Mouse (Mus musculus) liver, embryonic 11.5 days (tissue): ENCODE measurements around the gene Adk. TPM values are rescaled to one million over a fixed set of nuclear protein-coding genes. Genes with fewer than 3 reads are reported as not detected.

Experiments
- ATAC-seq: fragments of 200-750 bp; cut with Nextera tagmentation; replicated peaks from 2 replicates; pipeline ENCODE4 v1.8.0; 2017; ENCODE audit warnings: moderate number of reproducible peaks, mild to moderate bottlenecking, moderate TSS enrichment, moderate library complexity; ENCODE audit not compliant: low FRiP score
- DNase-seq: peaks from one replicate; pipeline ENCODE4 v3.0.0-alpha.2; 2017; ENCODE audit warnings: low spot score
- H3K27ac ChIP-seq: fragments of 300-500 bp; sonication (generic); 2 replicates; pipeline ENCODE4 v1.5.1; 2014; ENCODE audit warnings: mild to moderate bottlenecking, low read depth, low read length, control low read depth
- H3K27me3 ChIP-seq: fragments of 300-500 bp; sonication (generic); replicated peaks from 2 replicates; pipeline ENCODE4 v1.6.1; 2014; ENCODE audit warnings: low read length, mixed read lengths; ENCODE audit not compliant: control insufficient read depth, insufficient read depth
- H3K36me3 ChIP-seq: fragments of 300-500 bp; sonication (generic); 2 replicates; pipeline ENCODE4 v1.6.1; 2014; ENCODE audit warnings: mild to moderate bottlenecking, low read length, moderate library complexity, mixed read lengths; ENCODE audit not compliant: control insufficient read depth, insufficient read depth
- H3K4me1 ChIP-seq: fragments of 300-500 bp; sonication (generic); replicated peaks from 2 replicates; pipeline ENCODE4 v1.6.1; 2014; ENCODE audit warnings: low read length, mixed read lengths; ENCODE audit not compliant: control insufficient read depth, insufficient read depth
- H3K4me2 ChIP-seq: fragments of 300-500 bp; sonication (generic); 2 replicates; pipeline ENCODE4 v1.6.1; 2014; ENCODE audit warnings: mild to moderate bottlenecking, control low read depth, moderate library complexity
- H3K4me3 ChIP-seq: fragments of 300-500 bp; sonication (generic); 2 replicates; pipeline ENCODE4 v1.5.1; 2014; ENCODE audit warnings: low read depth, low read length, control low read depth
- H3K9ac ChIP-seq: fragments of 300-500 bp; sonication (generic); 2 replicates; pipeline ENCODE4 v1.6.1; 2014; ENCODE audit warnings: low read depth, low read length, control low read depth
- H3K9me3 ChIP-seq: fragments of 300-500 bp; sonication (generic); 2 replicates; pipeline ENCODE4 v1.6.1; 2016; ENCODE audit warnings: low read length, inconsistent platforms, mixed read lengths; ENCODE audit not compliant: control insufficient read depth
- WGBS: fragments of 180-500 bp; shearing (Covaris S2); extraction: QIAGEN DNeasy Blood & Tissue Kit; methylation state at CpG from one replicate; pipeline ENCODE4 v1.1.7; 2014; 5-methylcytosine and 5-hydroxymethylcytosine counted together
- polyA plus RNA-seq: library from polyadenylated mRNA; unstranded; fragments of >200 nt; fragmentation: Nextera tagmentation; extraction: Ambion mirVana; gene quantifications from 2 replicates; pipeline ENCODE4 v1.2.1, GENCODE M21; 2014

Adk gene
- polyA plus RNA-seq, 1 experiment from 2014 or later: 253 TPM

- DNase-seq: no peak
- Histone ChIP-seq H3K4me2 (no peak overlapping the region), H3K4me3 (no peak overlapping the region), H3K27ac (no peak overlapping the region), H3K4me1 (no peaks in the 10 kb centered on the region), H3K27me3 (no peaks in the 10 kb centered on the region), H3K9ac (no peak overlapping the region), H3K9me3 (no peaks in the 10 kb centered on the region), H3K36me3 (peaks cover 4% of the 10 kb centered on the region; the same call in 1 of the 2 replicates)
- ATAC-seq: no peak
- 76% methylated on average over 10 of the region's 10 CpGs for WGBS
Observed at GRCm38 (mm10) chr14:21441772-21442533, 389.6 kb downstream of the Adk start.

DNA sequence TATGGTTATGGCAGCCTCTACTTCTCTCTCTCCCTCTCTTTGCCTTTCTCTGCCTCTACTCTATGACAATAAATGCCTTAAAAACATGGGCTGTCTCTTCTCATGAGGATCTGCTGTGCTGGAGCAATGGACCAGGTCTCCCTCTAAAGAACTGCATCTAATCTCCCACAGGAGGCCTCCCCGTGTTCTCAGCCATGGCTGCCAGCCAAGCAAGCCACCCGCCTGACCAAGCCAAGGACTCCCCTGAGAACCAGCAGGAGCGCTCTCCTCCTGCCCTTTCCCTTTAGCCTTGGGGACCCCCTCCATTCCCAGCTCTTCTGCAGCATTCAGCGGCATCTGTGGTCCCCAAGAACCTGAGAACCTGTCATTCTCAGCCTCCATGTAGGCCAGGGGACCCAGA is 400.2 kb downstream of the Adk start:
- ATAC-seq: no peak
- H3K27ac ChIP-seq: no peak overlapping the region
- no peak for DNase-seq
- no peaks in the 10 kb centered on the region for H3K4me1 ChIP-seq
- no peak overlapping the region for H3K4me3 ChIP-seq
- H3K27me3 ChIP-seq: no peaks in the 10 kb centered on the region
- no peaks in the 10 kb centered on the region for H3K9me3 ChIP-seq
- no peak overlapping the region for H3K9ac ChIP-seq
- no peak overlapping the region for H3K4me2 ChIP-seq
- WGBS: 76% methylated on average over 4 of the region's 4 CpGs
- H3K36me3 ChIP-seq: no peaks in the 10 kb centered on the region

DNA sequence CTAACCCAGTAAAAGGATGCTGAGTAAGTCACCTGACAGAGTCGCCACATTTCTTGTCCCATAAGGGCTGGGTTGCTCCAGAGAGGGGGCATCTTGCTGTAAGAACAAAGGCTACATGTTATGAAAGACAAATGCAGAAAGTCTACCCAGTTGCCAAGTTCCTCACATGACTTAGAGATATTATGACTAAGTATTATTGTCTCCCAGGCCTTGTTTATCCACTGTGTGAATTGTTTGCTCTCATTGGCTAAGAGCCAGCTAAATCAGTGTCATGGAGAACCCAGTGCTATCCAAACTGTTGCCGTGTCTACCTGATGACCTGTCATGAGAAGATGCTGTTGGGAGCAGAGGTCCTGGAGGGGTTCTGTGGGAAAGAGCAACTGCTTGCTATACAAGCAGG is 401.5 kb downstream of the Adk start:
- H3K4me2 ChIP-seq: no peak overlapping the region
- no peak for ATAC-seq

GRCm38 (mm10) chr14:21455654-21456350 is 403.4 kb downstream of the Adk start:
- Histone ChIP-seq H3K27me3 (no peaks in the 10 kb centered on the region; the same call in 1 of the 2 replicates), H3K9me3 (no peaks in the 10 kb centered on the region), H3K4me2 (no peak overlapping the region), H3K27ac (no peak overlapping the region), H3K4me3 (no peak overlapping the region), H3K4me1 (no peaks in the 10 kb centered on the region), H3K9ac (no peak overlapping the region), H3K36me3 (no peaks in the 10 kb centered on the region)
- DNase-seq: no peak
- ATAC-seq: no peak
- 81% methylated on average over 7 of the region's 7 CpGs for WGBS

More for the DNA sequence above, 401.5 kb downstream of the Adk start:
- Histone ChIP-seq H3K27me3 (no peaks in the 10 kb centered on the region), H3K9ac (no peak overlapping the region), H3K27ac (no peak overlapping the region), H3K4me3 (no peak overlapping the region), H3K9me3 (no peaks in the 10 kb centered on the region), H3K36me3 (no peaks in the 10 kb centered on the region), H3K4me1 (no peaks in the 10 kb centered on the region)
- 83% methylated on average over 2 of the region's 2 CpGs for WGBS
- no peak for DNase-seq

DNA sequence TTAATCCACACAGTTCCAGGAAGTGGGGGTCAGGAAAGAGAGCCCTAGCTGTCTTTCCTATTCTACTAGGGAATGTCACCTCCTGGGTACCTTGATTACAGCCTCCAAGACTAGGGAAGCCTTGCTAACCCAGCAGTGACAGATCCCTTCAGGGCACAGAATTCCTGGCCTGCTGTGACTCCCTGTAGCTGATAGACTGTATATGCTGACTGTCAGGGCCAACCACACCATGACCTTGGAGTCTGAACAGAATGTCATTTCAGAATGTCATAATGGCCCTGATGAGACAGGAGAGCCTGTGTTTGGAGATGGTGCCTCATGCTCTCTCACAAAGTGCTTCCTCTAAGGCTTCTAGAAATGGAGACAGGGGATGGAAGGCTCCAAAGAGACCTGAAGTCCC is 404.2 kb downstream of the Adk start:
- Histone ChIP-seq H3K4me1 (no peaks in the 10 kb centered on the region), H3K4me2 (no peak overlapping the region), H3K27ac (no peak overlapping the region), H3K27me3 (no peaks in the 10 kb centered on the region; the same call in 1 of the 2 replicates), H3K9me3 (no peaks in the 10 kb centered on the region), H3K9ac (no peak overlapping the region), H3K4me3 (no peak overlapping the region), H3K36me3 (no peaks in the 10 kb centered on the region)
- no peak for DNase-seq
- ATAC-seq: no peak

GRCm38 (mm10) chr14:21457876-21458275 is 405.5 kb downstream of the Adk start:
- Histone ChIP-seq H3K4me2 (no peak overlapping the region), H3K27me3 (no peaks in the 10 kb centered on the region; the same call in 1 of the 2 replicates), H3K9me3 (no peaks in the 10 kb centered on the region), H3K4me3 (no peak overlapping the region), H3K9ac (no peak overlapping the region), H3K36me3 (no peaks in the 10 kb centered on the region), H3K4me1 (no peaks in the 10 kb centered on the region), H3K27ac (no peak overlapping the region)
- WGBS: 80% methylated on average over 5 of the region's 5 CpGs
- no peak for ATAC-seq
- no peak for DNase-seq

GRCm38 (mm10) chr14:21458696-21459095 is 406.3 kb downstream of the Adk start:
- H3K27me3 ChIP-seq: no peaks in the 10 kb centered on the region; the same call in 1 of the 2 replicates
- 74% methylated on average over 7 of the region's 7 CpGs for WGBS
- H3K4me1 ChIP-seq: no peaks in the 10 kb centered on the region
- no peak for DNase-seq
- ATAC-seq: no peak
- no peaks in the 10 kb centered on the region for H3K9me3 ChIP-seq
- no peak overlapping the region for H3K9ac ChIP-seq
- no peak overlapping the region for H3K4me3 ChIP-seq
- no peaks in the 10 kb centered on the region for H3K36me3 ChIP-seq
- H3K27ac ChIP-seq: no peak overlapping the region
- no peak overlapping the region for H3K4me2 ChIP-seq

DNA sequence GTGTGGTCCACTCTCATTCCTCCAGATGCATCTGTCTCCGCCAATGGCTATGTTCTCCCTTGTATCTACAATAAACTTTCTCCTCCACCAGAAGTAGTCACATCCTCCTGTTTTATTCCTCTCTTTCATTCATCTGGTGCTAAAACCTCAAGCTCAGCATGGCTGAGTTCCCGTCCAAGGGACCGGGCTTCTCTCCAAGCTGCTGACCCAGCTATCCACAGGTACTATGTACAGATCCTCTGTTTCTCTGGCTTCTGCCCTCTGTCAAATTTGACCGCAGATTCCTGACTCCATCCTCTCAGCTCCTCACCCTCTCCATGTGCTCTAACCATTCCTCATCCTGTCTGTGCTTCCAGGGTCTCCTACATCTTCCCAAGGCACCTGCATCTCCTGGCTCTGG is 406.8 kb downstream of the Adk start:
- ATAC-seq (no peak), DNase-seq (no peak)
- 84% methylated on average over 4 of the region's 4 CpGs for WGBS
- H3K9ac ChIP-seq: no peak overlapping the region
- no peak overlapping the region for H3K27ac ChIP-seq
- H3K4me2 ChIP-seq: no peak overlapping the region
- H3K27me3 ChIP-seq: no peaks in the 10 kb centered on the region; the same call in 1 of the 2 replicates
- no peaks in the 10 kb centered on the region for H3K36me3 ChIP-seq
- H3K4me3 ChIP-seq: no peak overlapping the region
- no peaks in the 10 kb centered on the region for H3K4me1 ChIP-seq
- no peaks in the 10 kb centered on the region for H3K9me3 ChIP-seq

DNA sequence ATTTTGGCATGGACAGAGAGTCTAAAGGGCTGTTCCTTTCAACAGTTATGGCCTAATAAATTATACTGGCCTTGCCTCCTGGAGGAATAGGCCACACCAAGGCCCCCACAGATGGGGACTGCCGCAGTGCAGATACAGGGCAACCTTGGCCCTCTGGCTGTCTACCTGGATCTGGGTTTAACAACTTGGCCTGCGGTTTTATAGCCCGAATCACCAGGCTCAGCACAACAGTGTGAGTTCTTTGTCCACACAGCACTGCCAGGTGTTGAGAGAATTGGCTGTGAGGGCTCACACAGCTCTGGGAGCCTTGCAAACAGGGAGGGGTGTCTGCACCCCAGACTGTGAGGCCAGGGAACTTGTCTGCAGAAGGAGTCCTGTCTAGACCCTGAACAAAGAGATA is 410.0 kb downstream of the Adk start:
- DNase-seq (no peak), ATAC-seq (no peak)
- Histone ChIP-seq H3K4me1 (no peaks in the 10 kb centered on the region), H3K27ac (no peak overlapping the region), H3K9me3 (no peaks in the 10 kb centered on the region), H3K4me3 (no peak overlapping the region), H3K27me3 (no peaks in the 10 kb centered on the region; the same call in 1 of the 2 replicates), H3K4me2 (no peak overlapping the region), H3K9ac (no peak overlapping the region), H3K36me3 (no peaks in the 10 kb centered on the region)
- 78% methylated on average over 3 of the region's 3 CpGs for WGBS
